Mouse (Mus musculus) neural tube, embryonic 12.5 days (tissue): ENCODE measurements around the gene Spag6. TPM values are rescaled to one million over a fixed set of nuclear protein-coding genes. Genes with fewer than 3 reads are reported as not detected.

Source experiments
- ATAC-seq: fragments of 200-750 bp; cut with Nextera tagmentation; 2 replicates; pipeline ENCODE4 v1.8.0; 2017; ENCODE audit warnings: low read depth, mild to moderate bottlenecking, moderate TSS enrichment, moderate library complexity; ENCODE audit not compliant: low FRiP score
- H3K27ac ChIP-seq: fragments of 300-500 bp; sonication (generic); 2 replicates; pipeline ENCODE4 v1.5.1; 2016
- H3K27me3 ChIP-seq: fragments of 300-500 bp; sonication (generic); replicated peaks from 2 replicates; pipeline ENCODE4 v1.6.1; 2016; ENCODE audit warnings: mild to moderate bottlenecking
- H3K36me3 ChIP-seq: fragments of 300-500 bp; sonication (generic); 2 replicates; pipeline ENCODE4 v1.6.1; 2016; ENCODE audit warnings: mild to moderate bottlenecking
- H3K4me1 ChIP-seq: fragments of 300-500 bp; sonication (generic); 2 replicates; pipeline ENCODE4 v1.6.1; 2016
- H3K4me2 ChIP-seq: fragments of 300-500 bp; sonication (generic); replicated peaks from 2 replicates; pipeline ENCODE4 v1.6.1; 2016; ENCODE audit warnings: mild to moderate bottlenecking
- H3K4me3 ChIP-seq: fragments of 300-500 bp; sonication (generic); 2 replicates; pipeline ENCODE4 v1.5.1; 2016
- H3K9ac ChIP-seq: fragments of 300-500 bp; sonication (generic); 2 replicates; pipeline ENCODE4 v1.6.1; 2016; ENCODE audit warnings: mild to moderate bottlenecking
- H3K9me3 ChIP-seq: fragments of 300-500 bp; sonication (generic); 2 replicates; pipeline ENCODE4 v1.6.1; 2016; ENCODE audit warnings: mild to moderate bottlenecking
- WGBS: fragments of 180-500 bp; shearing (Covaris S2); methylation state at CpG from one replicate; pipeline ENCODE4 v1.1.7; 2016; 5-methylcytosine and 5-hydroxymethylcytosine counted together
- polyA plus RNA-seq: library from polyadenylated mRNA; unstranded; fragments of >200 nt; fragmentation: Nextera tagmentation; extraction: Ambion mirVana; gene quantifications from 2 replicates; pipeline ENCODE4 v1.2.1, GENCODE M21; 2016

The Spag6 gene
- polyA plus RNA-seq, 1 experiment from 2014 or later, result 0.13 TPM

- no peak overlapping the region for H3K9ac ChIP-seq
- H3K4me2 ChIP-seq, result no peak overlapping the region
- no peak overlapping the region for H3K4me3 ChIP-seq
- peaks cover 11% of the 10 kb centered on the region for H3K4me1 ChIP-seq
- H3K27ac ChIP-seq, result no peak overlapping the region
- WGBS, result 2% methylated on average over 11 of the region's 11 CpGs
- H3K27me3 ChIP-seq, result peaks cover 69% of the 10 kb centered on the region
- H3K9me3 ChIP-seq, result no peaks in the 10 kb centered on the region
- ATAC-seq, result no peak
- no peaks in the 10 kb centered on the region for H3K36me3 ChIP-seq
Observed at GRCm38 (mm10) chr2:18699401-18699990, 5.7 kb downstream of the Spag6 start.

GRCm38 (mm10) chr2:18710356-18710755 is 16.5 kb downstream of the Spag6 start:
- Histone ChIP-seq H3K4me1 (no peaks in the 10 kb centered on the region), H3K27me3 (peaks cover 4% of the 10 kb centered on the region; the same call in 1 of the 2 replicates), H3K27ac (no peak overlapping the region), H3K36me3 (no peaks in the 10 kb centered on the region), H3K4me3 (no peak overlapping the region), H3K9me3 (no peaks in the 10 kb centered on the region), H3K9ac (no peak overlapping the region), H3K4me2 (no peak overlapping the region)
- 78% methylated on average over 3 of the region's 3 CpGs for WGBS
- no peak for ATAC-seq

- Histone ChIP-seq H3K9ac (no peak overlapping the region), H3K4me2 (no peak overlapping the region), H3K4me1 (no peaks in the 10 kb centered on the region), H3K36me3 (no peaks in the 10 kb centered on the region), H3K27me3 (no peaks in the 10 kb centered on the region), H3K4me3 (no peak overlapping the region), H3K27ac (no peak overlapping the region), H3K9me3 (no peaks in the 10 kb centered on the region)
- ATAC-seq, result no peak
- WGBS, result 80% methylated on average over 2 of the region's 2 CpGs
Observed at GRCm38 (mm10) chr2:18713071-18713470, 19.2 kb downstream of the Spag6 start.

GRCm38 (mm10) chr2:18714337-18714736 is 20.5 kb downstream of the Spag6 start:
- WGBS, result 82% methylated on average over 3 of the region's 3 CpGs
- no peaks in the 10 kb centered on the region for H3K9me3 ChIP-seq
- no peaks in the 10 kb centered on the region for H3K36me3 ChIP-seq
- H3K9ac ChIP-seq, result no peak overlapping the region
- no peaks in the 10 kb centered on the region for H3K4me1 ChIP-seq
- H3K4me2 ChIP-seq, result no peak overlapping the region
- no peak for ATAC-seq
- no peak overlapping the region for H3K4me3 ChIP-seq
- no peaks in the 10 kb centered on the region for H3K27me3 ChIP-seq
- no peak overlapping the region for H3K27ac ChIP-seq

GRCm38 (mm10) chr2:18718521-18718920 is 24.7 kb downstream of the Spag6 start:
- no peak overlapping the region for H3K4me3 ChIP-seq
- H3K9ac ChIP-seq, result no peak overlapping the region
- H3K36me3 ChIP-seq, result no peaks in the 10 kb centered on the region
- H3K4me2 ChIP-seq, result no peak overlapping the region
- H3K27me3 ChIP-seq, result no peaks in the 10 kb centered on the region
- H3K4me1 ChIP-seq, result no peaks in the 10 kb centered on the region
- no peak overlapping the region for H3K27ac ChIP-seq
- no peaks in the 10 kb centered on the region for H3K9me3 ChIP-seq
- 87% methylated on average over 4 of the region's 4 CpGs for WGBS
- ATAC-seq, result no peak

- Histone ChIP-seq H3K4me2 (no peak overlapping the region), H3K4me1 (no peaks in the 10 kb centered on the region), H3K4me3 (no peak overlapping the region), H3K9me3 (no peaks in the 10 kb centered on the region), H3K27me3 (no peaks in the 10 kb centered on the region), H3K9ac (no peak overlapping the region), H3K27ac (no peak overlapping the region), H3K36me3 (no peaks in the 10 kb centered on the region)
- ATAC-seq, result no peak
- 57% methylated on average over 3 of the region's 3 CpGs for WGBS
Observed at GRCm38 (mm10) chr2:18722208-18722830, 28.5 kb downstream of the Spag6 start.

- Histone ChIP-seq H3K9me3 (no peaks in the 10 kb centered on the region), H3K9ac (no peak overlapping the region), H3K27me3 (no peaks in the 10 kb centered on the region), H3K4me1 (no peaks in the 10 kb centered on the region), H3K36me3 (no peaks in the 10 kb centered on the region), H3K4me3 (no peak overlapping the region), H3K4me2 (no peak overlapping the region), H3K27ac (no peak overlapping the region)
- 91% methylated on average over 1 of the region's 1 CpGs for WGBS
- no peak for ATAC-seq
Observed at GRCm38 (mm10) chr2:18724462-18724861, 30.6 kb downstream of the Spag6 start.

- Histone ChIP-seq H3K27ac (no peak overlapping the region), H3K4me1 (no peaks in the 10 kb centered on the region), H3K27me3 (no peaks in the 10 kb centered on the region), H3K9ac (no peak overlapping the region), H3K4me3 (no peak overlapping the region), H3K9me3 (no peaks in the 10 kb centered on the region), H3K4me2 (no peak overlapping the region), H3K36me3 (no peaks in the 10 kb centered on the region)
- 83% methylated on average over 4 of the region's 4 CpGs for WGBS
- ATAC-seq, result no peak
Observed at GRCm38 (mm10) chr2:18725880-18726279, 32.0 kb downstream of the Spag6 start.

GRCm38 (mm10) chr2:18731718-18732117 is 37.9 kb downstream of the Spag6 start:
- Histone ChIP-seq H3K4me1 (0 out of 2 replicates have a peak, but pooled peaks cover 5% of the 10 kb centered on the region), H3K4me3 (no peak overlapping the region), H3K9ac (no peak overlapping the region), H3K4me2 (peak overlapping the region; percentile 39), H3K36me3 (no peaks in the 10 kb centered on the region), H3K27ac (no peak overlapping the region), H3K9me3 (no peaks in the 10 kb centered on the region), H3K27me3 (no peaks in the 10 kb centered on the region)
- WGBS, result 8% methylated on average over 9 of the region's 9 CpGs
- ATAC-seq, result peak; percentile 80; the same call in 1 of the 2 replicates

GRCm38 (mm10) chr2:18734394-18735127 is 40.7 kb downstream of the Spag6 start:
- Histone ChIP-seq H3K9me3 (no peaks in the 10 kb centered on the region), H3K4me1 (0 out of 2 replicates have a peak, but pooled peaks cover 5% of the 10 kb centered on the region), H3K9ac (no peak overlapping the region), H3K27me3 (no peaks in the 10 kb centered on the region), H3K4me3 (no peak overlapping the region), H3K27ac (no peak overlapping the region), H3K36me3 (no peaks in the 10 kb centered on the region), H3K4me2 (no peak overlapping the region)
- 53% methylated on average over 5 of the region's 5 CpGs for WGBS
- no peak for ATAC-seq

- no peaks in the 10 kb centered on the region for H3K27me3 ChIP-seq
- H3K9me3 ChIP-seq, result no peaks in the 10 kb centered on the region
- H3K27ac ChIP-seq, result no peak overlapping the region
- no peak overlapping the region for H3K9ac ChIP-seq
- no peaks in the 10 kb centered on the region for H3K36me3 ChIP-seq
- no peak overlapping the region for H3K4me2 ChIP-seq
- no peak for ATAC-seq
- WGBS, result 51% methylated on average over 8 of the region's 8 CpGs
- H3K4me3 ChIP-seq, result no peak overlapping the region
- H3K4me1 ChIP-seq, result 0 out of 2 replicates have a peak, but pooled peaks cover under 1% of the 10 kb centered on the region
Observed at GRCm38 (mm10) chr2:18737040-18737439, 43.2 kb downstream of the Spag6 start.

GRCm38 (mm10) chr2:18739216-18739615 is 45.4 kb downstream of the Spag6 start:
- Histone ChIP-seq H3K27me3 (no peaks in the 10 kb centered on the region), H3K4me3 (no peak overlapping the region), H3K4me2 (no peak overlapping the region), H3K36me3 (no peaks in the 10 kb centered on the region), H3K9ac (no peak overlapping the region), H3K9me3 (no peaks in the 10 kb centered on the region), H3K27ac (no peak overlapping the region), H3K4me1 (no peaks in the 10 kb centered on the region)
- 42% methylated on average over 2 of the region's 2 CpGs for WGBS
- no peak for ATAC-seq
